Mouse (Mus musculus) C2C12 (cell line): ENCODE data around the gene Wbp2nl.

Source experiments
- CEBPB ChIP-seq: IDR thresholded peaks from one replicate; pipeline ENCODE4 v1.6.1; 2011; ENCODE audit warnings: low read depth, mild to moderate bottlenecking, control low read depth, moderate library complexity
- CTCF ChIP-seq: IDR thresholded peaks from one replicate; pipeline ENCODE4 v1.5.1; 2011; ENCODE audit not compliant: control insufficient read depth, insufficient read depth, insufficient read length
- FOSL1 ChIP-seq: IDR thresholded peaks from one replicate; pipeline ENCODE4 v1.8.0; 2011; ENCODE audit warnings: mild to moderate bottlenecking, low read length; ENCODE audit not compliant: poor library complexity, insufficient read depth, severe bottlenecking
- MAX ChIP-seq: IDR thresholded peaks from one replicate; pipeline ENCODE4 v1.6.1; 2011; ENCODE audit warnings: mild to moderate bottlenecking, control low read depth
- MYOD1 ChIP-seq: IDR thresholded peaks from one replicate; pipeline ENCODE4 v1.6.1; 2011; ENCODE audit warnings: low read depth; ENCODE audit not compliant: control insufficient read depth, insufficient read length
- MYOG ChIP-seq: IDR thresholded peaks from one replicate; pipeline ENCODE4 v1.6.1; 2011; ENCODE audit not compliant: control insufficient read depth, insufficient read length; ENCODE audit errors: extremely low read depth
- USF1 ChIP-seq: IDR thresholded peaks from one replicate; pipeline ENCODE4 v1.6.1; 2011; ENCODE audit warnings: low read depth, mild to moderate bottlenecking, control low read depth, moderate library complexity

DNA sequence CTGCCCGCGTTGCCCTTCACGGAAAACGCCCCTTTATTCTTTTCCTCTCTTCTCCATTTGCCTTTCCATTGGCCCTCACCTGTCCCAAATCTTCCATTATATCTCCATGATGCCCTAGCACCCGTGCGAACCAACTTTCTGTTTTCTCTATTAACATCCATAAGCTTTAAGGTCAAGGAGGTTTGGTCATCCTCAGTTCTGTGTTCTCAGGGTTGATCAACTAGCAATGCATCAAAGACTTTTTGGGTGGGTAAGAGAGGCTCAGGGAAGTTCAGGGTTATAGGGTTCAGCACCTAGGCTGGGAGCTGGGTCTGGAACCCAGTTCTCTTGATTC, 24.2 kb upstream of the Wbp2nl start, which contains the start of gene Sept3:
- TF ChIP-seq CTCF (no peak), MYOD1 (no peak), USF1 (no peak), MYOG (no peak), MAX (no peak), CEBPB (no peak), FOSL1 (no peak)
